Mouse (Mus musculus) midbrain, embryonic 10.5 days (tissue): ENCODE measurements around the gene Spata13. TPM values are rescaled to one million over a fixed set of nuclear protein-coding genes. Genes with fewer than 3 reads are reported as not detected.

Source experiments
- DNase-seq: peaks from one replicate; pipeline ENCODE4 v3.0.0-alpha.2; 2017; ENCODE audit warnings: low spot score
- H3K27ac ChIP-seq: fragments of 300-500 bp; sonication (generic); replicated peaks from 2 replicates; pipeline ENCODE4 v1.5.1; 2016; ENCODE audit warnings: mild to moderate bottlenecking
- H3K27me3 ChIP-seq: fragments of 300-500 bp; sonication (generic); 2 replicates; pipeline ENCODE4 v1.6.1; 2016; ENCODE audit warnings: low read depth, mild to moderate bottlenecking; ENCODE audit not compliant: poor library complexity, severe bottlenecking
- H3K36me3 ChIP-seq: fragments of 300-500 bp; sonication (generic); 2 replicates; pipeline ENCODE4 v1.6.1; 2016; ENCODE audit warnings: mild to moderate bottlenecking, moderate library complexity
- H3K4me1 ChIP-seq: fragments of 300-500 bp; sonication (generic); 2 replicates; pipeline ENCODE4 v1.6.1; 2016
- H3K4me3 ChIP-seq: fragments of 300-500 bp; sonication (generic); 2 replicates; pipeline ENCODE4 v1.5.1; 2016; ENCODE audit warnings: mild to moderate bottlenecking, moderate library complexity
- H3K9me3 ChIP-seq: fragments of 300-500 bp; sonication (generic); replicated peaks from 2 replicates; pipeline ENCODE4 v1.6.1; 2016; ENCODE audit warnings: mild to moderate bottlenecking
- WGBS: fragments of 180-500 bp; shearing (Covaris S2); methylation state at CpG from one replicate; pipeline ENCODE4 v1.1.7; 2016; 5-methylcytosine and 5-hydroxymethylcytosine counted together
- polyA plus RNA-seq: library from polyadenylated mRNA; unstranded; fragments of >200 nt; fragmentation: Nextera tagmentation; extraction: Ambion mirVana; gene quantifications from 2 replicates; pipeline ENCODE4 v1.2.1, GENCODE M21; 2016

The Spata13 gene
- polyA plus RNA-seq, 1 experiment from 2014 or later = 67.9 TPM

GRCm38 (mm10) chr14:60764526-60764925 lies 130.7 kb downstream of the Spata13 start:
- Histone ChIP-seq H3K27ac (peak overlapping the region; percentile 18; the same call in 1 of the 2 replicates), H3K4me1 (peaks cover 11% of the 10 kb centered on the region), H3K4me3 (no peak overlapping the region), H3K36me3 (peaks cover 51% of the 10 kb centered on the region), H3K27me3 (no peaks in the 10 kb centered on the region), H3K9me3 (no peaks in the 10 kb centered on the region)
- WGBS = 81% methylated on average over 4 of the region's 4 CpGs
- DNase-seq = no peak

- Histone ChIP-seq H3K4me1 (peaks cover 11% of the 10 kb centered on the region), H3K27me3 (no peaks in the 10 kb centered on the region), H3K36me3 (peaks cover 46% of the 10 kb centered on the region), H3K9me3 (no peaks in the 10 kb centered on the region), H3K4me3 (no peak overlapping the region), H3K27ac (peak overlapping the region; percentile 18; the same call in 1 of the 2 replicates)
- no peak for DNase-seq
- WGBS = 55% methylated on average over 2 of the region's 2 CpGs
Measured at GRCm38 (mm10) chr14:60765025-60765424, 131.2 kb downstream of the Spata13 start.

GRCm38 (mm10) chr14:60767884-60768283 lies 134.1 kb downstream of the Spata13 start, which contains the start of gene C1qtnf9:
C1qtnf9 (plus strand) TSS chr14:60768134.
- WGBS = 73% methylated on average over 4 of the region's 4 CpGs
- Histone ChIP-seq H3K4me1 (peaks cover 11% of the 10 kb centered on the region), H3K27me3 (no peaks in the 10 kb centered on the region)

GRCm38 (mm10) chr14:60769340-60769739 lies 135.5 kb downstream of the Spata13 start:
- WGBS = 45% methylated on average over 6 of the region's 6 CpGs
- Histone ChIP-seq H3K36me3 (peaks cover 3% of the 10 kb centered on the region; the same call in 1 of the 2 replicates), H3K4me3 (no peak overlapping the region), H3K9me3 (no peaks in the 10 kb centered on the region), H3K4me1 (peaks cover 11% of the 10 kb centered on the region), H3K27ac (no peak overlapping the region), H3K27me3 (no peaks in the 10 kb centered on the region)
- DNase-seq = no peak

More at GRCm38 (mm10) chr14:60767884-60768283, 134.1 kb downstream of the Spata13 start, which contains the start of gene C1qtnf9:
- H3K36me3 ChIP-seq = peaks cover 17% of the 10 kb centered on the region
- H3K4me3 ChIP-seq = no peak within 1 kb of the TSS
- no peaks in the 10 kb centered on the region for H3K9me3 ChIP-seq
- no peak within 1 kb of the TSS for H3K27ac ChIP-seq
- no peak for DNase-seq

- H3K36me3 ChIP-seq = no peaks in the 10 kb centered on the region
- DNase-seq = no peak
- no peaks in the 10 kb centered on the region for H3K4me1 ChIP-seq
- no peaks in the 10 kb centered on the region for H3K27me3 ChIP-seq
- 82% methylated on average over 6 of the region's 6 CpGs for WGBS
- no peak overlapping the region for H3K27ac ChIP-seq
- no peaks in the 10 kb centered on the region for H3K9me3 ChIP-seq
- H3K4me3 ChIP-seq = no peak overlapping the region
Measured at GRCm38 (mm10) chr14:60770594-60770993, 136.8 kb downstream of the Spata13 start.

GRCm38 (mm10) chr14:60771057-60771456 lies 137.3 kb downstream of the Spata13 start:
- WGBS = 9% methylated on average over 8 of the region's 8 CpGs
- DNase-seq = peak; percentile 67
- no peaks in the 10 kb centered on the region for H3K36me3 ChIP-seq
- H3K27ac ChIP-seq = no peak overlapping the region
- H3K4me3 ChIP-seq = peak overlapping the region; percentile 44
- no peaks in the 10 kb centered on the region for H3K9me3 ChIP-seq
- no peaks in the 10 kb centered on the region for H3K27me3 ChIP-seq
- no peaks in the 10 kb centered on the region for H3K4me1 ChIP-seq

GRCm38 (mm10) chr14:60773476-60773875 lies 139.7 kb downstream of the Spata13 start:
- H3K36me3 ChIP-seq = no peaks in the 10 kb centered on the region
- DNase-seq = no peak
- H3K9me3 ChIP-seq = no peaks in the 10 kb centered on the region
- H3K27me3 ChIP-seq = no peaks in the 10 kb centered on the region
- H3K27ac ChIP-seq = no peak overlapping the region
- WGBS = 75% methylated on average over 2 of the region's 2 CpGs
- no peak overlapping the region for H3K4me3 ChIP-seq
- 0 out of 2 replicates have a peak, but pooled peaks cover 3% of the 10 kb centered on the region for H3K4me1 ChIP-seq

GRCm38 (mm10) chr14:60776521-60776920 lies 142.7 kb downstream of the Spata13 start:
- Histone ChIP-seq H3K4me1 (0 out of 2 replicates have a peak, but pooled peaks cover 3% of the 10 kb centered on the region), H3K9me3 (no peaks in the 10 kb centered on the region), H3K27ac (no peak overlapping the region), H3K4me3 (no peak overlapping the region), H3K36me3 (no peaks in the 10 kb centered on the region), H3K27me3 (no peaks in the 10 kb centered on the region)
- 88% methylated on average over 8 of the region's 8 CpGs for WGBS
- no peak for DNase-seq

GRCm38 (mm10) chr14:60777485-60777919 lies 143.7 kb downstream of the Spata13 start:
- WGBS = 90% methylated on average over 5 of the region's 5 CpGs
- H3K9me3 ChIP-seq = no peaks in the 10 kb centered on the region
- DNase-seq = no peak
- H3K27me3 ChIP-seq = no peaks in the 10 kb centered on the region
- H3K27ac ChIP-seq = no peak overlapping the region
- no peak overlapping the region for H3K4me3 ChIP-seq
- no peaks in the 10 kb centered on the region for H3K36me3 ChIP-seq
- H3K4me1 ChIP-seq = 0 out of 2 replicates have a peak, but pooled peaks cover 3% of the 10 kb centered on the region

- H3K4me3 ChIP-seq = no peak overlapping the region
- WGBS = 97% methylated on average over 7 of the region's 7 CpGs
- no peak for DNase-seq
- H3K27me3 ChIP-seq = peaks cover 6% of the 10 kb centered on the region
- no peaks in the 10 kb centered on the region for H3K9me3 ChIP-seq
- H3K4me1 ChIP-seq = peaks cover 6% of the 10 kb centered on the region; the same call in 1 of the 2 replicates
- H3K27ac ChIP-seq = no peak overlapping the region
- no peaks in the 10 kb centered on the region for H3K36me3 ChIP-seq
Measured at GRCm38 (mm10) chr14:60779198-60779597, 145.4 kb downstream of the Spata13 start.

GRCm38 (mm10) chr14:60782121-60782656 lies 148.4 kb downstream of the Spata13 start:
- peaks cover 6% of the 10 kb centered on the region for H3K27me3 ChIP-seq
- no peak for DNase-seq
- 48% methylated on average over 7 of the region's 7 CpGs for WGBS
- no peak overlapping the region for H3K4me3 ChIP-seq
- H3K4me1 ChIP-seq = peaks cover 17% of the 10 kb centered on the region
- no peaks in the 10 kb centered on the region for H3K9me3 ChIP-seq
- no peak overlapping the region for H3K27ac ChIP-seq
- H3K36me3 ChIP-seq = no peaks in the 10 kb centered on the region

GRCm38 (mm10) chr14:60783196-60783595 lies 149.4 kb downstream of the Spata13 start:
- no peak for DNase-seq
- Histone ChIP-seq H3K4me1 (peaks cover 13% of the 10 kb centered on the region), H3K4me3 (no peak overlapping the region), H3K27ac (no peak overlapping the region), H3K27me3 (peaks cover 6% of the 10 kb centered on the region), H3K36me3 (peaks cover 10% of the 10 kb centered on the region), H3K9me3 (no peaks in the 10 kb centered on the region)
- WGBS = 50% methylated on average over 8 of the region's 8 CpGs

GRCm38 (mm10) chr14:60784427-60785315 lies 150.9 kb downstream of the Spata13 start, which contains the start of gene Mipep:
Mipep (plus strand) TSS chr14:60784573.
- Histone ChIP-seq H3K27me3 (peaks cover 6% of the 10 kb centered on the region), H3K27ac (peak within 1 kb of the TSS; percentile 90), H3K36me3 (peaks cover 24% of the 10 kb centered on the region), H3K9me3 (no peaks in the 10 kb centered on the region), H3K4me1 (peaks cover 13% of the 10 kb centered on the region), H3K4me3 (peak within 1 kb of the TSS; percentile 93)
- peak; percentile 87 for DNase-seq
- 1% methylated on average over 61 of the region's 61 CpGs for WGBS
